Mouse (Mus musculus) heart, postnatal 25 days (tissue): ENCODE data around the gene Dcaf4. TPM values are rescaled to one million over a fixed set of nuclear protein-coding genes. Genes with fewer than 3 reads are reported as not detected.

Experiments used
- DNase-seq: peaks from one replicate; pipeline ENCODE4 v3.0.0; 2022; ENCODE audit warnings: low spot score
- intact Hi-C: fragments of 180-260 bp; cut with DNase I; formaldehyde crosslinking; loops from one replicate; pipeline ENCODE4 v1.15.1; 2025
- total RNA-seq, 2 experiments: library from RNA; stranded (reverse); gene quantifications; 2 replicates each; pipeline ENCODE4 v1.2.3; 2021

Gene Dcaf4
- 10 to 100 TPM; 14.1 to 15.2 TPM for total RNA-seq

GRCm38 (mm10) chr12:83520311-83520890 is at the start of gene Dcaf4:
TSS of gene Dcaf4 (plus strand) at chr12:83520466.
- intact Hi-C loops = no loop called here

GRCm38 (mm10) chr12:83471760-83472159 is 48.5 kb upstream of the Dcaf4 start:
- DNase-seq = no peak
- intact Hi-C loops = no loop called here

More at GRCm38 (mm10) chr12:83520311-83520890, at the start of gene Dcaf4:
- peak; percentile 91 for DNase-seq

- intact Hi-C loops = no loop called here
- no peak for DNase-seq
Observed at GRCm38 (mm10) chr12:83473987-83474600, 46.2 kb upstream of the Dcaf4 start.

- intact Hi-C loops = no loop called here
- DNase-seq = no peak
Observed at GRCm38 (mm10) chr12:83475419-83475818, 44.8 kb upstream of the Dcaf4 start.

- intact Hi-C loops = no loop called here
- no peak for DNase-seq
Observed at GRCm38 (mm10) chr12:83476277-83476676, 44.0 kb upstream of the Dcaf4 start.

GRCm38 (mm10) chr12:83479140-83479539 is 41.1 kb upstream of the Dcaf4 start:
- intact Hi-C loops = no loop called here
- DNase-seq = no peak

- no peak for DNase-seq
- intact Hi-C loops = no loop called here
Observed at GRCm38 (mm10) chr12:83479818-83480401, 40.4 kb upstream of the Dcaf4 start.

GRCm38 (mm10) chr12:83481439-83481838 is 38.8 kb upstream of the Dcaf4 start:
- intact Hi-C loops = no loop called here
- DNase-seq = no peak

GRCm38 (mm10) chr12:83483653-83484052 is 36.6 kb upstream of the Dcaf4 start:
- intact Hi-C loops = no loop called here
- no peak for DNase-seq

- DNase-seq = no peak
- intact Hi-C loops = loop anchor here (5.0 kb wide), 2 partner anchors 73 to 118 kb away; no protein-coding TSS in a partner anchor
Observed at GRCm38 (mm10) chr12:83484855-83485745, 35.2 kb upstream of the Dcaf4 start.

- intact Hi-C loops = loop anchor here (5.0 kb wide), 2 partner anchors 74 to 119 kb away; no protein-coding TSS in a partner anchor
- no peak for DNase-seq
Observed at GRCm38 (mm10) chr12:83485911-83486670, 34.2 kb upstream of the Dcaf4 start.

- DNase-seq = peak; percentile 8
- intact Hi-C loops = loop anchor here (5.0 kb wide), 2 partner anchors 75 to 120 kb away; no protein-coding TSS in a partner anchor
Observed at GRCm38 (mm10) chr12:83486671-83487461, 33.4 kb upstream of the Dcaf4 start.

- DNase-seq = peak; percentile 98
- intact Hi-C loops = loop anchor here (5.0 kb wide), 2 partner anchors 75 to 120 kb away; no protein-coding TSS in a partner anchor
Observed at GRCm38 (mm10) chr12:83487476-83487991, 32.7 kb upstream of the Dcaf4 start, which contains the start of gene Dpf3. TSS of gene Dpf3 (minus strand) at chr12:83487716.

- intact Hi-C loops = loop anchor here (5.0 kb wide), 2 partner anchors 76 to 121 kb away; no protein-coding TSS in a partner anchor
- no peak for DNase-seq
Observed at GRCm38 (mm10) chr12:83488211-83488941, 31.9 kb upstream of the Dcaf4 start.

GRCm38 (mm10) chr12:83489748-83490147 is 30.5 kb upstream of the Dcaf4 start:
- intact Hi-C loops = loop anchor here (5.0 kb wide), 2 partner anchors 77 to 122 kb away; no protein-coding TSS in a partner anchor
- DNase-seq = no peak

- intact Hi-C loops = no loop called here
- no peak for DNase-seq
Observed at GRCm38 (mm10) chr12:83491609-83492008, 28.7 kb upstream of the Dcaf4 start.

- intact Hi-C loops = no loop called here
- no peak for DNase-seq
Observed at GRCm38 (mm10) chr12:83492808-83493207, 27.5 kb upstream of the Dcaf4 start.

GRCm38 (mm10) chr12:83494196-83494595 is 26.1 kb upstream of the Dcaf4 start:
- intact Hi-C loops = no loop called here
- DNase-seq = no peak
